Mouse (Mus musculus) T-helper 1 cell (primary cell): ENCODE measurements around the gene Clcnka.

Experiments
- in situ Hi-C: fragments of 300-600 bp; cut with MboI, MseI; formaldehyde crosslinking; loops from one replicate; pipeline ENCODE4 v1.15.1; 2025; ENCODE audit warnings: high pct_unique_total_duplicates

Clcnka gene

GRCm38 (mm10) chr4:141385275-141385674, 13.2 kb downstream of the Clcnka start:
- in situ Hi-C loops = no loop called here

GRCm38 (mm10) chr4:141382406-141382805, 16.1 kb downstream of the Clcnka start:
- in situ Hi-C loops = no loop called here

- in situ Hi-C loops = no loop called here
Measured at GRCm38 (mm10) chr4:141379674-141380073, 18.9 kb downstream of the Clcnka start.

GRCm38 (mm10) chr4:141372426-141372825, 26.1 kb downstream of the Clcnka start:
- in situ Hi-C loops = no loop called here

GRCm38 (mm10) chr4:141367997-141368791, 30.3 kb downstream of the Clcnka start, which contains the start of gene Fam131c:
Gene Fam131c (plus strand): TSS chr4:141368220.
- in situ Hi-C loops = no loop called here

GRCm38 (mm10) chr4:141365876-141366275, 32.6 kb downstream of the Clcnka start:
- in situ Hi-C loops = no loop called here

GRCm38 (mm10) chr4:141365126-141365525, 33.4 kb downstream of the Clcnka start:
- in situ Hi-C loops = no loop called here

- in situ Hi-C loops = loop anchor here (5.0 kb wide), 1 partner anchor 86 kb away; no protein-coding TSS in a partner anchor
Measured at GRCm38 (mm10) chr4:141362937-141363548, 35.5 kb downstream of the Clcnka start.

GRCm38 (mm10) chr4:141360846-141361245, 37.7 kb downstream of the Clcnka start:
- in situ Hi-C loops = loop anchor here (5.0 kb wide), 1 partner anchor 84 kb away; no protein-coding TSS in a partner anchor

- in situ Hi-C loops = no loop called here
Measured at GRCm38 (mm10) chr4:141359222-141359621, 39.3 kb downstream of the Clcnka start.

GRCm38 (mm10) chr4:141357811-141358210, 40.7 kb downstream of the Clcnka start:
- in situ Hi-C loops = no loop called here

GRCm38 (mm10) chr4:141353868-141354267, 44.7 kb downstream of the Clcnka start:
- in situ Hi-C loops = no loop called here

GRCm38 (mm10) chr4:141352986-141353385, 45.5 kb downstream of the Clcnka start:
- in situ Hi-C loops = no loop called here

- in situ Hi-C loops = no loop called here
Measured at GRCm38 (mm10) chr4:141351972-141352371, 46.6 kb downstream of the Clcnka start.

- in situ Hi-C loops = no loop called here
Measured at GRCm38 (mm10) chr4:141350015-141350414, 48.5 kb downstream of the Clcnka start.

- in situ Hi-C loops = loop anchor here (25.0 kb wide), 1 partner anchor 1664 kb away; no protein-coding TSS in a partner anchor
Measured at GRCm38 (mm10) chr4:141348616-141349015, 49.9 kb downstream of the Clcnka start.

GRCm38 (mm10) chr4:141347365-141347797, 51.1 kb downstream of the Clcnka start:
- in situ Hi-C loops = loop anchor here (25.0 kb wide), 1 partner anchor 1665 kb away; no protein-coding TSS in a partner anchor

GRCm38 (mm10) chr4:141345219-141345618, 53.3 kb downstream of the Clcnka start:
- in situ Hi-C loops = loop anchor here (25.0 kb wide), 1 partner anchor 1667 kb away; no protein-coding TSS in a partner anchor

GRCm38 (mm10) chr4:141343515-141343914, 55.0 kb downstream of the Clcnka start:
- in situ Hi-C loops = loop anchor here (25.0 kb wide), 1 partner anchor 1669 kb away; no protein-coding TSS in a partner anchor

GRCm38 (mm10) chr4:141341477-141341876, 57.0 kb downstream of the Clcnka start:
- in situ Hi-C loops = loop anchor here (25.0 kb wide), 1 partner anchor 1671 kb away; no protein-coding TSS in a partner anchor

- in situ Hi-C loops = loop anchor here (25.0 kb wide), 1 partner anchor 1673 kb away; no protein-coding TSS in a partner anchor
Measured at GRCm38 (mm10) chr4:141338853-141339252, 59.7 kb downstream of the Clcnka start.

GRCm38 (mm10) chr4:141337986-141338385, 60.5 kb downstream of the Clcnka start:
- in situ Hi-C loops = loop anchor here (25.0 kb wide), 1 partner anchor 1674 kb away; no protein-coding TSS in a partner anchor
